Mouse (Mus musculus) midbrain, embryonic 14.5 days (tissue): ENCODE measurements around the gene 4921536K21Rik. TPM values are rescaled to one million over a fixed set of nuclear protein-coding genes. Genes with fewer than 3 reads are reported as not detected.

Experiments used
- ATAC-seq: fragments of 200-750 bp; cut with Nextera tagmentation; 2 replicates; pipeline ENCODE4 v1.8.0; 2017; ENCODE audit warnings: moderate number of reproducible peaks, moderate library complexity; ENCODE audit not compliant: low FRiP score, low TSS enrichment
- DNase-seq: peaks from one replicate; pipeline ENCODE4 v3.0.0-alpha.2; 2015
- H3K27ac ChIP-seq: fragments of 300-500 bp; sonication (generic); replicated peaks from 2 replicates; pipeline ENCODE4 v1.5.1; 2014; ENCODE audit warnings: mild to moderate bottlenecking, low read depth, low read length, moderate library complexity
- H3K27me3 ChIP-seq: fragments of 300-500 bp; sonication (generic); 2 replicates; pipeline ENCODE4 v1.6.1; 2014; ENCODE audit warnings: low read length, control low read depth, mixed read lengths; ENCODE audit not compliant: control insufficient read depth, insufficient read depth
- H3K36me3 ChIP-seq: fragments of 300-500 bp; sonication (generic); 2 replicates; pipeline ENCODE4 v1.6.1; 2014; ENCODE audit warnings: low read length, control low read depth; ENCODE audit not compliant: control insufficient read depth, insufficient read depth
- H3K4me1 ChIP-seq: fragments of 300-500 bp; sonication (generic); 2 replicates; pipeline ENCODE4 v1.6.1; 2014; ENCODE audit warnings: mild to moderate bottlenecking, antibody characterized with exemption, low read length, control low read depth; ENCODE audit not compliant: control insufficient read depth, insufficient read depth
- H3K4me2 ChIP-seq: fragments of 300-500 bp; sonication (generic); 2 replicates; pipeline ENCODE4 v1.6.1; 2014; ENCODE audit warnings: mild to moderate bottlenecking, low read length, moderate library complexity
- H3K4me3 ChIP-seq: fragments of 300-500 bp; sonication (generic); replicated peaks from 2 replicates; pipeline ENCODE4 v1.5.1; 2014; ENCODE audit warnings: low read depth, low read length
- H3K9ac ChIP-seq: fragments of 300-500 bp; sonication (generic); replicated peaks from 2 replicates; pipeline ENCODE4 v1.6.1; 2014; ENCODE audit warnings: mild to moderate bottlenecking, low read length, moderate library complexity
- H3K9me3 ChIP-seq: fragments of 300-500 bp; sonication (generic); 2 replicates; pipeline ENCODE4 v1.6.1; 2016; ENCODE audit warnings: low read length, control low read depth, mixed read lengths; ENCODE audit not compliant: control insufficient read depth
- WGBS: fragments of 180-500 bp; shearing (Covaris S2); extraction: QIAGEN DNeasy Blood & Tissue Kit; methylation state at CpG from one replicate; pipeline ENCODE4 v1.1.7; 2014; 5-methylcytosine and 5-hydroxymethylcytosine counted together
- polyA plus RNA-seq: library from polyadenylated mRNA; unstranded; fragments of >200 nt; fragmentation: Nextera tagmentation; extraction: Ambion mirVana; gene quantifications from 2 replicates; pipeline ENCODE4 v1.2.1, GENCODE M21; 2014

4921536K21Rik gene
- polyA plus RNA-seq, 1 experiment from 2014 or later: not detected

- WGBS: 82% methylated on average over 17 of the region's 17 CpGs
- H3K9me3 ChIP-seq: no peaks in the 10 kb centered on the region
- H3K27ac ChIP-seq: no peak overlapping the region
- no peaks in the 10 kb centered on the region for H3K27me3 ChIP-seq
- H3K4me2 ChIP-seq: no peak overlapping the region
- no peaks in the 10 kb centered on the region for H3K36me3 ChIP-seq
- H3K4me3 ChIP-seq: no peak overlapping the region
- DNase-seq (no peak), ATAC-seq (no peak)
- H3K9ac ChIP-seq: no peak overlapping the region
- no peaks in the 10 kb centered on the region for H3K4me1 ChIP-seq
These were observed 50.8 kb downstream of the 4921536K21Rik start for GRCm38 (mm10) chr11:3843943-3844734.

Other genes with a start within 250 kb of the 4921536K21Rik start
- 32.1 and 32.2 TPM in 2 replicates for gene Morc2a, start 245.9 kb downstream of the 4921536K21Rik start, polyA plus RNA-seq
- gene Osbp2, start 31.2 kb downstream of the 4921536K21Rik start, polyA plus RNA-seq: 21.2 and 30.0 TPM in 2 replicates
- gene Dusp18, start 142 bp upstream of the 4921536K21Rik start, polyA plus RNA-seq: 33.7 and 38.1 TPM in 2 replicates
- gene Slc35e4, start 19.6 kb upstream of the 4921536K21Rik start, polyA plus RNA-seq: 10.8 and 14.5 TPM in 2 replicates
- gene Tcn2, start 37.1 kb upstream of the 4921536K21Rik start, polyA plus RNA-seq: 11.7 and 21.2 TPM in 2 replicates
- 39.2 and 54.4 TPM in 2 replicates for gene Pes1, start 68.9 kb upstream of the 4921536K21Rik start, polyA plus RNA-seq
- gene 4930556J24Rik, start 81.7 kb upstream of the 4921536K21Rik start, polyA plus RNA-seq: 0.24 TPM in 1 of 2 replicates, not detected in the other
- gene Gal3st1, start 88.5 kb upstream of the 4921536K21Rik start, polyA plus RNA-seq: 3.6 and 4.2 TPM in 2 replicates
- gene Sec14l4, start 136.4 kb upstream of the 4921536K21Rik start, polyA plus RNA-seq: not detected in 2 replicates
- 0.38 and 0.77 TPM in 2 replicates for gene Sec14l3, start 169.7 kb upstream of the 4921536K21Rik start, polyA plus RNA-seq
- gene Mtfp1, start 200.3 kb upstream of the 4921536K21Rik start, polyA plus RNA-seq: 7.6 and 9.1 TPM in 2 replicates
- 2.0 and 3.3 TPM in 2 replicates for gene Sec14l2, start 228.3 kb upstream of the 4921536K21Rik start, polyA plus RNA-seq
- 52.7 and 52.9 TPM in 2 replicates for gene Rnf215, start 240.1 kb upstream of the 4921536K21Rik start, polyA plus RNA-seq